Mouse (Mus musculus) common myeloid progenitor, adult 5-6 weeks (primary cell): ENCODE results near the gene Siglecf. TPM values are rescaled to one million over a fixed set of nuclear protein-coding genes. Genes with fewer than 3 reads are reported as not detected.
A peak's percentile ranks its signal among the peaks of the same experiment; 100 is the strongest.

Experiments
- ATAC-seq: replicated peaks from 2 replicates; pipeline ENCODE4 v1.8.0; 2016; ENCODE audit warnings: low read depth, mild to moderate bottlenecking, moderate TSS enrichment, inconsistent platforms; ENCODE audit not compliant: poor library complexity, severe bottlenecking
- total RNA-seq: library from RNA; stranded (forward); fragments of 200-1000, 187-1606 nt; gene quantifications from 2 replicates; pipeline ENCODE4 v1.2.3, GENCODE M21; 2017

Gene Siglecf
- 18.8 and 22.1 TPM in 2 replicates for total RNA-seq

GRCm38 (mm10) chr7:43351154-43351553 lies at the start of gene Siglecf:
TSS of gene Siglecf (plus strand) at chr7:43351341.
- peak; percentile 40 for ATAC-seq

GRCm38 (mm10) chr7:43305235-43305634 lies 45.9 kb upstream of the Siglecf start:
- ATAC-seq, result peak; percentile 46

GRCm38 (mm10) chr7:43309069-43309468 lies 42.1 kb upstream of the Siglecf start:
- ATAC-seq, result no peak

GRCm38 (mm10) chr7:43311632-43312031 lies 39.5 kb upstream of the Siglecf start:
- no peak for ATAC-seq

- peak; percentile 33 for ATAC-seq
Observed at GRCm38 (mm10) chr7:43312386-43313012, 38.6 kb upstream of the Siglecf start.

GRCm38 (mm10) chr7:43313013-43313428 lies 38.1 kb upstream of the Siglecf start, which contains the start of gene Zfp715:
TSS of gene Zfp715 (minus strand) at chr7:43313294.
- ATAC-seq, result peak; percentile 93

GRCm38 (mm10) chr7:43326223-43326780 lies 24.8 kb upstream of the Siglecf start:
- no peak for ATAC-seq

GRCm38 (mm10) chr7:43328101-43328500 lies 23.0 kb upstream of the Siglecf start:
- no peak for ATAC-seq

- peak; percentile 71; the same call in 1 of the 2 replicates for ATAC-seq
Observed at GRCm38 (mm10) chr7:43333203-43333602, 17.9 kb upstream of the Siglecf start.

GRCm38 (mm10) chr7:43333899-43334298 lies 17.2 kb upstream of the Siglecf start:
- ATAC-seq, result no peak

- no peak for ATAC-seq
Observed at GRCm38 (mm10) chr7:43340771-43341170, 10.4 kb upstream of the Siglecf start.

GRCm38 (mm10) chr7:43343191-43343590 lies 8.0 kb upstream of the Siglecf start:
- ATAC-seq, result peak; percentile 81

- ATAC-seq, result no peak
Observed at GRCm38 (mm10) chr7:43344020-43344419, 7.1 kb upstream of the Siglecf start.

GRCm38 (mm10) chr7:43344491-43344890 lies 6.7 kb upstream of the Siglecf start:
- no peak for ATAC-seq

- no peak for ATAC-seq
Observed at GRCm38 (mm10) chr7:43346148-43346547, 5.0 kb upstream of the Siglecf start.

- ATAC-seq, result no peak
Observed at GRCm38 (mm10) chr7:43346571-43346970, 4.6 kb upstream of the Siglecf start.

GRCm38 (mm10) chr7:43349623-43350022 lies 1.5 kb upstream of the Siglecf start:
- ATAC-seq, result peak; percentile 49

- ATAC-seq, result peak; percentile 76
Observed at GRCm38 (mm10) chr7:43353118-43353517, 2.0 kb downstream of the Siglecf start.

- no peak for ATAC-seq
Observed at GRCm38 (mm10) chr7:43353758-43354157, 2.6 kb downstream of the Siglecf start.

GRCm38 (mm10) chr7:43354893-43355835 lies 4.0 kb downstream of the Siglecf start:
- ATAC-seq, result peak; percentile 24

GRCm38 (mm10) chr7:43358556-43358955 lies 7.4 kb downstream of the Siglecf start:
- no peak for ATAC-seq
